Mouse (Mus musculus): ENCODE data around the gene Lama4.
A peak's percentile ranks its signal among the peaks of the same experiment; 100 is the strongest.

The Lama4 gene

DNA sequence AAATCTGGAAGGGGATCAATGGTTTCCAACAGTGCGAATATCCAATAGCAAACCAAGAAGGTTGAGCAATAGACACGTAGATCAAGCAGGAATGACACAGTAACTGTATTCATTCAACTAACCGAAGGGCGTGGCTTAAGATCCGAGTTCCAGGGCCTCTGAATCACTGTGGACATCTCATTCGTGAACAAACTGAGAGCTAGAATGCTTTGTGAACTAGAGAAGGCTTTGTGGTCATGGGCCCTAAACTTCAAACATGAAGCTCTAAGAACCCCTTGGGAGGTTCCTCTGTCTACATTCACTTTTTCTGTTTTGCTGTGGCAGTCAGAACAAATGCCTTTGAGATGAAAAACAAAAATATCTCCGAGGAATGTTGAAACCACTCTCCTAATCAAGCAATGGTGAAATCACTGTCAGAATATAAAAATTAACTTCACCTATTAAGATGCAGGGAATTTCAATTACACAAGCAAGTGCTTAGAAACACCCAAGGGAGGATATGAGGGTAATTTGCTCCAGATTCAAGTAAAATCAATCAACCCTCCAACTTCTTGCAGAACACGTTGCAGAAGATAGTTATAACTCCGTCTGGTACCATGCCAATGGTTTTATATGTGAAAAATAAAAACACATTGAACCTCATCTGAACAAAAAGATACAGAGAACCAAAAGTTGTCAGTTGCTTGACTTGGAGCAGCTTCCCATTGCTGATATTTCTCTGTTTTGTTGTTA, 29.6 kb downstream of the Lama4 start:
- no peak for DNase-seq (ENCODE audit: extremely low read depth, low read depth)

DNA sequence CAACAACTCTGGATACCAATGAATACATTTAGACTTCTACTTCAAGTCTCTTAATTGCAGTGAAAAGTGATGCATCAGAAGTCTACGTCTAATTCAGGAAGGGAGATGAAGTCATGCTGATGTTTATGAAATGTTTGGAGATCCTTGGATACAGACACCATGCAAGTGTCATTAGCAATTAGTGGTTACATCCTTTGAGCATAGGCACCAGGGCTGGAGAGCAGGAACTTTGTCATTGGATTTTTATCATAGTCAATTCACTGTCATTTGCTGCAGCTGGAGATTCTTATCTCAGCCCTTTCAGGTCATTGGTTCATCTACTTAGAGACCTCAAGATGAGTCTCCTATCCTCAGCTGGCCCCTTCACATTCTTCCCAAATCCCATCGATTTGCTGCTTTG, 30.6 kb downstream of the Lama4 start:
- no peak for DNase-seq (ENCODE audit: extremely low read depth, low read depth)

DNA sequence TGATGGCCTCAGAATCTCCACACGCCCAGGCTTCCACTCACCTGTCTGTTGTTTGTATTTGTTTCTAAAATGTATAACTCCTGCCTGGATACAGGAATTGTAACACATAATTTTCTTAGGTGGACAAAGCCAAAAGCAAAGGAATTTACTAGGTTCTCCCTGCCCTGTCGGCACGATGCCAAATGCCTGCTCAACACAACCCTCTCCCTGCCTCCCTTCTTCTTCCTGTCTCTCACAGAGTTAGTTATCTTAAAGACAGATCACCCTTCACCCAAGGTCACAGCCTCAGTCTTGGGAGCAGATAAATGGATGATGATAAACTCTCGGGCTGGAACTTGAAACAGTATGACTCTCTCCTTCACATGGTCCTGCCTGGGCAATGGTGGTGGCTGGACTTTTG, 35.6 kb downstream of the Lama4 start:
- DNase-seq (ENCODE audit: extremely low read depth, low read depth): no peak

DNA sequence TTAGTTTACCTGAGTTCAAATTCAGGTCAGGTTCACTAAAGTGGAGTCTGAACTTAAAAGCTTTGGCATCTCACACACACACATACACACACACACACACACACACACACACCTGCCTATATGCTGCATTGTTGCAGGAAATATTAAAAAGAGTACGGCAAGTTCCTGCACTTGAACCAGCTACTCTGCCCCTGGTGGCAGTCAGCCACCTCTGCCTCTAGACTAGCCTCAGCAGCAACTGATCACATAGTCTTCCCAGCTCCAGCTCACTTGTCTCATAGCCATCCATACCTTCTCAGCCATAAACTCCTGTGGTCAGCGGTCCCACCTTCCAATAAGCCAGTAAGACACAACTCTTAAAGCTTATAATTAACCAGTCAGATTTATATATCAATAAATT, 37.2 kb downstream of the Lama4 start:
- no peak for DNase-seq (ENCODE audit: extremely low read depth, low read depth)

DNA sequence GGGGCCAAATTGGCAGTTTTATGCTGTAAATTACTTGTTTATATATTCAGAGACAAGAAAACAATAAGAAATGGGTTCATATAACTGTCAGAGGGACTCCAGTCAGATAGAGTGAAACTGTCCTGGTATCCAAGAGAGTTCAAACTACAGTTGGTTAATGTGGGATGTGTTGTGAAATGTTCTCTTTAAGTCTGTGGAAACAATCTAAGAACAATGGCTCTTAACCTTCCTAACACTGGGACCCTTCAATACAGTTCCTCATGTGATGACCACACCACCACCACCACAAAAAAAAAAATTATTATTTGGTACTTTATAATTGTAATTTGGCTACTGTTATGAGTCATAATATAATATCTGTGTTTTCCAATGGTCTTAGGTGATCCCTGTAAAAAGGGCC, 38.2 kb downstream of the Lama4 start:
- no peak for DNase-seq (ENCODE audit: extremely low read depth, low read depth)

DNA sequence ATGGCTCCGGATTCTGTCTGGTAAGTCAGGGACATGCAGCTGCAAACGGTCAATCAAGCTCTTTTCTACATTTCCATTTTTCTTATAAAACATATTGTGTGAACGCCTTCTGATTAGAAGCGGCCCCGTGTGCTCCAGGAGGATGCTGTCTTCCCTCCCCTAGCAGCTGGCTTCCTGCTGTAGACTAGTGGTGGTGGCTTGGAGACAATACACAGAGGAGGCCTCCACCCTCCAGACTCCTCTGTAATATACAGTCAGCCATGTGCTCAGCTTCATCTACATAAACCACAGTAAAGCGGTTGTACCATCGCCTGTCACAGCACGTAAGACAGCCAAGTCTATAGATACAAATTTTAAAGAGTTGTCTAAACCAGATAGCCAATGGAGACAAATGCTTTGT, 40.2 kb downstream of the Lama4 start:
- DNase-seq (ENCODE audit: extremely low read depth, low read depth): no peak

DNA sequence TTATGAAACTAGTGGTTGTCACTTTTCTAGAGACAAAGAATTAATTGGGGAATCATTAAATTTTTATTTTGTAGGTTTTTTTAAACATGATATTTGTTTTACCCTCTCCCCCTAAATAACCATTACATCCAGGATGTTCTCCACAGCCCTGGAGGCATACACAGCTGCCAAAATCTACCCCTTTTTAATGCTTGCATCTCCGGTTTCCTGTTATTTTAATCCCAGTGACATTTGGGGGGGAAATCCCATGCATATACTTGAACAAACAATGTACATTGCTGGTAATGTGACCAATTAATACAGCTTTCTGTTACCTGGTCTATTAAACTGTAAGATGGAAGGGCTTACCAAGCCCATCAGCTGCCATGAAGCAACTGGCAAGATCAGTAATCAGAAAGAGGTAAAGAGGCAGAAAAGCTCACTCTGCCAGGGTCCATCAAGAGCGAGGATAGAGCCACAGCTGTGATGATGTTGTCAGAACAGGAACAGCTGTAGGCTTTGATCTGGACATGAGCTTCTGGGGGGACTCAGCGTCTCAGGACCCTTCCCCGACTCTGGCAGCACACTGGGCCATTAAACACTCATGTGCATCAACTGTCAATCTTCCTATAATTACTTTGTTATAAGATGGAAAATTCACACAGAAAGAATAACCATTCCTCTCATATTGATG, 41.3 kb downstream of the Lama4 start:
- no peak for DNase-seq (ENCODE audit: extremely low read depth, low read depth)

DNA sequence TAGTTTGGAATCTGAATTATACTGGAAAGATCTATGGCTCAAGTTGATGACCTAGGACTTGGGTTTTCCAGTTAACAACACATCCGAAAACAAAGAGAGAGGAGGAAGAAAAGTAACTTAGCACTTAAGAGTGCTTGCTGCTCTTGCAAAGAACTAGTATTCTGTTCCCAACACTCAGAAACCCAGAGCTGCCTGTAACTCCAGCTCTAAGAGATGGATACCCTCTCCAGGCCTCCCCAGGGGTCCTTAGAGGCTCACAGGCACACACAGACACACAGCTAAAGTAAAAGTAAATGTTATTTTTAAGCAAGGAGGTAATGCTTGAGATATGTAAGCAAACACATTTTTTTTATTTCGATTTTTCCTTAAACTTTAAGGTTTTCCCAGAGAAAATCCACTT, 49.5 kb downstream of the Lama4 start:
- DNase-seq (ENCODE audit: extremely low read depth, low read depth): no peak

DNA sequence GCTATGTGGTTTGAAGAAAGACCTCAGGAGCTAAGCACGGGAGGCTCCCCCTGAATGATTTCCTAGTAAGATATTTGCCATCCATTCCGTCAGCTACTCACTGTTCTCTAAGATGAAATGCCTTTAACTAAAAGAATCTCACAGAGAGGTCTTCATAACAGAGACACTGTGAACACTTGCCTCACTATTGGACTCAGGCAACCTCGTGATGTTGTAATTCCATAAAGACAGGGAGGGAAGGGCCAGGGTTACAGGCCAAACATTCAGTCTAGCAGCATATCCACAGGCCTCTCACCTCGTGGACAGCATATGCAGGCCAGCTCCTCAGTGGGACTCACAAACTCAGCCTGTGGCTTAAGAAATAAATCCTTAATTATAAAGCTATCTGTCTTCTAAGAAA, 52.7 kb downstream of the Lama4 start:
- DNase-seq (ENCODE audit: extremely low read depth, low read depth): no peak

DNA sequence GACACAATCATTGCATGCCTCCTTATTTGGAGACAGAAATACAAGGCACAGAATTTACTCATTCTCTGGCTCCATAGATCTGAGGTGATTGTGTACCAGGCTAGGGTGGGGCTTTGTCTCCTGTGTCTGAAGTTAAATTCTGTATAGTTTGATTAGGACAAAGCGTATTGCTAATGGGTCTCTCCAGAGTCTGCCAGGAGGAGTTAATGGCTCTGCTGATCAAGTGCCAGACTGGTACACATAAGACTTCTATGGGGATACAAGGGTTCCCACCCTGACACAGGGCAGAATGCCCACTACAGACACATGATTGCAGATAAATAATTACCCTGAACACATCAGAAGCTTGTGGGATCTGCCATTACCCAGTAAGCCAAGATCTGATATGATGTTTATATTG, 53.3 kb downstream of the Lama4 start:
- no peak for DNase-seq (ENCODE audit: extremely low read depth, low read depth)

DNA sequence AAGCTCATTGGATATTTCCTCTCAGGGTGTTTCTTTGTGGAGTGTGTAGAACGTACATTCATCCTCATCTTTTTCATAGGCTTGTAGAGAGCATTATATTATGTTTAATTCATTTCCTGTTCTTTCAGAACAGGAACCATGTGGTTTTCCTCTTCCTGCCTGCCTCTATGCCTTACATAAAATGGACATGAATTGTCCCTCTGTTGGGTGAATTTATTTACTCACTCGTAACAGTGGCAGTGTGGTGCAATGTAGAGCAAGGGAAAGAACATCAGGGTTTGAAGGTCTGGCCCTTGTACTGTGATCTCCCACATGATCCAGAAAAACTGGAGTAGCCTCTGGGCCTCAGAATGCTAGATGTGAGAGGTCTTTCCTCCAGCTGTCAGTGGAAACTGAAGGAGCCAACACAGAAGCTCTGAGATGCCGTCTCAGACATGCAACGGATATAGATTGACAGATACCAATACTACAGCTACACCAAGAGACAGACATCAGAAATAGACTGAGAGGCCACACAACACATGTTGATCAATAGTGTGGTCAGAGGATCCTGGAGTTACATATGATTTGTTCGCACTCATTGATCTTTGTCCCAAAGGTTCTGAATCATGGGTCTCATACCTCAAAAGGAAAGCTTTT, 58.4 kb downstream of the Lama4 start:
- no peak for DNase-seq (ENCODE audit: extremely low read depth, low read depth)

DNA sequence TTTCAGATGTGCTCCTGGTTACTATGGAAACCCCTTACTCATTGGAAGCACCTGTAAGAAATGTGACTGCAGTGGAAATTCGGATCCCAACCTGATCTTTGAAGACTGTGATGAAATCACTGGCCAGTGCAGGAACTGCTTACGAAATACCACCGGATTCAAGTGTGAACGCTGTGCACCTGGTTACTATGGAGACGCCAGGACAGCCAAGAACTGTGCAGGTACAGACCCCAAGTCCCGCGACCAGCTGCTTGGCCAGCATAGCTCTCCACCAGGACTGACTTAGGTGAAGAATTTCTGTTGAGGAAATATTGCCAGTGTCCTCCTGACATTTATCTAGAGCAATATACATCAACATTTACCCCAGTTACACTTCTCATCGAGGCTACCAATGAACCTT, 61.2 kb downstream of the Lama4 start:
- DNase-seq (ENCODE audit: extremely low read depth, low read depth): no peak

DNA sequence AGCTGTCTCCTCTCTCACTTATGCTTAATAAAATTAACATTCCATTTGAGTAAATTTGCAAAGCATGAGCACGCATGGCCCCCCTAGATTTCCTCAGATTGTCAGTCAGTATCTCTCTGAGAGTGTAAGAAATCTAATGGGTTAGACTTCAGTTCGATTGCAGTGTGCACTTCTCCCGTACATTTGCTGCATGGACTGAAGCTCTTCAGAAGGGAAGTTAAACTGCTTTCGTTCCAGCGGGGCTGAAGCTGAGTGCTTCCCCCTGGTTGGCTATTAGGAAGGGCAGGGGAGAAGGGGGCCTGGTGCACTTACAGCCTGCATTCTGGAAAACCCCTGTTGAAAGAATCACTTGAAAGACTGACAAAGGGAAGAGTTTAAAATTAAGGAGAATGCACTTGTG, 61.7 kb downstream of the Lama4 start:
- DNase-seq (ENCODE audit: extremely low read depth, low read depth): no peak

DNA sequence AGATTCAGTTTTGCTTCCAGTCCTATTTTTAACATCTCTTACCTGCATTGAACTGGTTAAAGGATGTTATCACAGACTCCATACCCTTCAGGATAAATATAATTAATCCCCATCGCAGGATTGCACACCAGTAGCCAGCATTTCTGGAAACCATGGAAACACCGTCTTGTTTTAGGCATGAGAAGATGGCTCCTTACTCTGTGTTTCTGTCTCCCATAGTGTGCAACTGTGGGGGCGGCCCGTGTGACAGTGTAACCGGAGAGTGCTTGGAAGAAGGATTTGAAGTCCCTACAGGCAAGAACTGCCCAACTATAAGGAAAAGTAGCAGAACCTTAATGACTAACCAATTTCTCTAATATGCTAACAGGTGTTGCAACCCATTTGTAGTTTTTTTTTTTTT, 63.1 kb downstream of the Lama4 start:
- no peak for DNase-seq (ENCODE audit: extremely low read depth, low read depth)

DNA sequence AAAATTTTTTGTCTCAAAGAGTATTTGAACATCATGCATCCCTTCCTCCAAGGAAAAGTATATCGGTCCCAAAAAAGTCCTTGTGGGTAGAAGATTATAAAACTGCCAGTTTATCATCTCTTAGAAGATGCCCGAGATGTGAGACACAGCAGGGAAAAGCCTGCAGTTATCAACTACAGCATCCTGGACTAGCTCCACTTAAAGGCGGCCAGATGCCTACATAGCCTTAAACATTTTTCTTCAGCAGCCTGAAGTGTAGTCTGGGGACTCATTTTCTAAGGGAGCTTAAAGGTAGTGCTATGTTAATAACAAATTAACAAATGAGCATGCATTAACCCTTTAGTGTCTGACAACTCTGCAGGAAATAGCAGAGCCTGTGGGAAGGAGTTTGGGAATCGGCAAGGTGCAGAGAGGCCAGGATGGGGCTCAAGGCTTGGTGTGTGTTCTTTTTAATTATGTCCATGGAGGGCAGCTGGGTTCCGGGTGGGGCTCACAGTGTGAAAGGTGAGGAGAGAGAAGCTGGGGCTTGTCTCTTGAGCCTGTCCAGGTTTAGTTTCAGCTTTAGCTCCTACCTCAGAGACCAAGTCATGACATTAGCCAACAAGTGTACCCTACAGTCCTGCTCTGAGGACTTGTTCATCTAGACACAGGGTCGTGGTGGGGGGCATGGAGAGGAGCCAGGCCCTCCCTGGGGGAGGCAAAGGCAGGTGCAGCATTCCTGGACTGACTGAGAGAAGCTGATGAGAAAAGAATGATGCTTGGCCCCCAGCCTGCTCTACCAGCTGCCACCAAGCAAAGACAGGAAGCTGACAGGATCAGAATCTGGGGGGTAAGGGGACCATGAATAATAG, 64.2 kb downstream of the Lama4 start:
- DNase-seq (ENCODE audit: extremely low read depth, low read depth): no peak

DNA sequence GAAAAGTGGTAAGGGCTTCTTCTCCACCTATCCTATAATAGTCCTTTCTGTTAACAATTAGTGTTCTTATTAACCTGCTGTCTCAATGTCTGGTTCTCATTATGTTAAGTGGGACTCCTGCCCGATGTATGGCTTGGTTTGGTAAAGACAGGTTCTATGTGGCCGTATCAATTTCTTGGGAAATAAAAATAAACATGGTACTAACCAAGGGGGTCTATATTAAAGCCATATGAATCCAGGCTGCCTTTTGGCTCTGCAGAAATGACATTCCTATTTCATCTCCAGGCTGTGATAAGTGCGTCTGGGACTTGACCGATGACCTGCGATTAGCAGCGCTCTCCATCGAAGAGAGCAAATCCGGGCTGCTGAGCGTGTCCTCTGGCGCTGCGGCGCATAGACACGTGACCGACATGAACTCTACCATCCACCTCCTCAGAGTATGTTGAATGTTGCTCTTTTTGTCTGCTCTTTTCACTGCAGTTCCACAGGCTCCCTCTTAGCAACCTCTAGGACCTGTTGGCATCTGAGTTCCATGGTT, 64.9 kb downstream of the Lama4 start:
- no peak for DNase-seq (ENCODE audit: extremely low read depth, low read depth)

DNA sequence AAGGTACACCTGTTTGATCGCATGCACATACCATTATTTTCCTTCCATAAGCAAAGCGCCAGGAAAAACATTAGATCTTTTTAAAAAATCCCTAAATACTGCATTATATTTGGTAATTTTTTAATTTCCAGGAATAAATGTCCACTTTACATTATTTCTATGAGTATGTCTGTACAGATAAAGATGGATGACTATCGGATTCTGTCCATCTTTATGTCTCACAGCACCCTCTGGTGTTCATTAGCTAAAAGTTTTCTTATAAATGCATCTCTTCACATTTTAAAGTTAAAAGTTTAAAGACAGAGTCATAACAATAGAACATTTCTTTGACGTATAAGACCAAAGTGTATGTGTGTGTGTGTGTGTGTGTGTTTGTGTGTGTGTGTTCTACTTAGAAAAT, 74.2 kb downstream of the Lama4 start:
- DNase-seq (ENCODE audit: extremely low read depth, low read depth): peak; percentile 0

DNA sequence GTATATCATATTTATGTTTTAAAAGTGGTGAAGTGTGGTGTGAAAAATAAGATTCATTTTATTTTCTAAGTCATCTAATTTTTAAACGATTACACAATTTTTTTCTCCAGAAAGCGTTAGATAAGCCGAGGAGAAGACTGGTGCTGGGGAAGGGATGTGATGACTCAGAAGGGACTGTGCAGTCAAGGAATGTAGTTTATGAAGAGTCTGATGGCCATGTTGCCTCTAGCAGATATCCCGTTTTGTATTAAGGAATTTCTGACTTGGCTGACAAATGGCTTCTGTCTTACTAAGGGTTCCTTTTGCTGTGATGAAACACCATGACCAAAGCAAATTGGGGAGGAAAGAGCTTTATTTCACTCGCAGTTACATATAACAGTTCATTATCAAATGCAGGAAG, 74.7 kb downstream of the Lama4 start:
- DNase-seq (ENCODE audit: extremely low read depth, low read depth): no peak

DNA sequence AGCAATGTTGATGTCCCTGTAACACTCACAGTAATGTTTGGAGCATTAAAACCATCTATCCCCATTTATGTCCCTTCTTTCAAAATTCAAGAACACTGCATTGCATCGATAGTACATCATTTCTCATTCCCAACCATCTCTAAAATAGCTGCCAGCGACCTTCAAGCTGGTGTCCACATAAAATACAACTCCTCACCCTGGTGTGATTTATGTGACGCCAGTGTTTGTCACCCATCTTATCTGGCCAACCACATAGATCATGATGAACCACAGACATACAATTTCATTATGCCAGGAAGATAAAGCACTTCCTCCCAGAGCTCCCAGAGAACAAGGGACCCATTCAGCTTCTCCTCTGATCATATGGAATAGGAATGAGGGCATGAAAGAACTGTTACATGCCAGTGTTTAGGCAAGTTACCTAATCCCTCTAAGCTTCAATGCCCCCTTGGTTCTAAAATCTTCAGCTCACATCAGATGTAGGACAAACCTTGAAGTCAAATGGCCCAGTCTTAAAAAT, 79.2 kb downstream of the Lama4 start:
- DNase-seq (ENCODE audit: extremely low read depth, low read depth): no peak

DNA sequence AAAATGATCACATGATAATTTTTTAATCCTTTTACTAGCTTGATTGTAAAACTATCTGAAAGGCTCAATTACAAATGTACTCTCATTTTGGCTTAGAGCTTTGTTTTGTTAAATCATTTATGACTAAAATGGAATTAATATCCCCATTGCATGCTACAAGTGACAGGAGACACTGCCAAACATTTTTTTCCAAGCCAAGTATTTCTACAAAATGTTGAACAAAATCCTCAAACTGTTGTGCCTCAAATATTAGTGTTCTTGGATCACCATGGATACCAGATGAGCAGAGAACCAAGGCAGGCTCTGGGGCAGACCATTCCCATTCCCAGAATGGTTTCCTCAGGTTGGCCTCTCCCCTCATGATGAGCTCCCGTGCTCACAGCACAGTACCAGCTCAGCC, 79.8 kb downstream of the Lama4 start:
- DNase-seq (ENCODE audit: extremely low read depth, low read depth): no peak

DNA sequence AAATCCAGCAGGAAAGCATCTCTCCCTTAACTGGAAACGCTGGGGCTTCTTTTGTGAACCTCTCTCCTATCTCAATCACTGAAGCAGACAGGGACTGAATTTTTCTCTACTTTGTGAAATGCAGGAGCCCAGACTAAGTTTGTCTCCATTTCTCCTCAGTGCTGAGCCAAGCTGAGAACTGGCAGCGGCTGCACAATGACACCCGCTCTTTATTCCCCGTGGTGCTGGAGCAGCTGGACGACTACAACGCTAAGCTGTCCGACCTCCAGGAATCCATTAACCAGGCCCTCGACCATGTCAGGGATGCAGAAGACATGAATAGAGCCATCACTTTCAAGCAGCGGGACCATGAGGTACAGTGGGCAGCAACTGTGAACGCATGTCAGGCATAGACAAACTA, 82.5 kb downstream of the Lama4 start:
- no peak for DNase-seq (ENCODE audit: extremely low read depth, low read depth)

Data from MEL-GATA-1-ER (cell line).